Mouse (Mus musculus) embryo, embryonic 10 days (tissue): ENCODE results near the gene Pcyox1.
"Not testable (repeated sequence)": the region's sequence is repeated elsewhere in the genome, so short reads cannot be mapped to it uniquely, and the experiment has no call there.

Experiments
- DNase-seq: peaks from one replicate; pipeline ENCODE4 v3.0.0-alpha.2; 2015; ENCODE audit warnings: low spot score

Gene Pcyox1

DNA sequence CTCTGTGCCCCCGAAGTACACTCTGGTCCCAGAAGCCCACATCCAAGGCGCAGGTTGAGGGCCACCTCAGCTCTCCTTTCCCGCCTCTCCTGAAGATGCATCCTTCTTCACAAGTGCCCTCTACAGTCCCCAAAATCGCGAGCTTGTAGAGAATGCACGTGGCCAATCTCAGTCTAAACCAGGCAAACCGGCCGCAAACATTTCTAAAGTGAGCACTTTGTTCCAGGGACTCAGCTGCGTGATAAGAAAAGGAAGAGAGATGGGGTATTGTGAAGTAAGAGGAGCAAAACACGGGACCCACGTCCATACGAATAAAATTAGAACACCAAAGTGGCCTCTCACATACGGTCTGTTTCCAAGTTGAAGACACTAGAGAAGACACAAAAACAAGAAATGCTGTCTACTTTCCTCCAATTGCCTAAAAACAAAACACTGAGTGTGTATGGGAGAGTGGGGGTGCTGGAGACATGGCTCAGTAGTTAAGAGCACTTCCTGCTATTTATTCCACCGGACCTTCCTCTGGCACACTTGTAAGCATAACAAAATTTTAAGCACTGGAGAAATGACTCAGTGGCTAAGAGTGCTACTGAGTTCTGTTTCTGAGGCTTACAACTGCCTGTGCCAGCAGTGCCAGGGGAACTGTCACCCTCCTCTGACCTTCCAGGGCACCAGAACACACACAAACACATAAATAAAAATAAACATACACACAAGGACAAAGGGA is 465 bp upstream of the Pcyox1 start:
- DNase-seq, result no peak

- DNase-seq, result no peak
These were observed 985 bp downstream of the Pcyox1 start for GRCm38 (mm10) chr6:86395969-86396368.

DNA sequence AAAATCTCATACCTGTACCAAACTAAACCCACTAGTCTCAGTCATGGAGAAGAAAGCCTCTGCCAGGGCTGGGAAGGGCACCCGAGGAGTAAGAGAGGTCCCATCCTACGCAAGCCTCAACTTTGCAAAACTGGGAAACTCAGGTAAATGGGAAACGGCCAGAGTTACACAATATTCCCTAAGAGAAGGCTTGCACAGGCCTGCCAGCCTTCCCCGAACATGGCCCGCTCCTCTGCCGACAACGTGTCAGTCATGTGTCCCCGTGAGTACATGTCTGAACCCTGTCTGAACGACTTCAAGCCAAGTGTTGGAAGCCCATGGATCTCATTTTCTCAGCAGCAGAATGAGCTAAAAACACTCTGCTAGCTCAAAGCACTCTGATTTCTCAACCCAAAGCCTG is 1.9 kb downstream of the Pcyox1 start:
- DNase-seq, result no peak

DNA sequence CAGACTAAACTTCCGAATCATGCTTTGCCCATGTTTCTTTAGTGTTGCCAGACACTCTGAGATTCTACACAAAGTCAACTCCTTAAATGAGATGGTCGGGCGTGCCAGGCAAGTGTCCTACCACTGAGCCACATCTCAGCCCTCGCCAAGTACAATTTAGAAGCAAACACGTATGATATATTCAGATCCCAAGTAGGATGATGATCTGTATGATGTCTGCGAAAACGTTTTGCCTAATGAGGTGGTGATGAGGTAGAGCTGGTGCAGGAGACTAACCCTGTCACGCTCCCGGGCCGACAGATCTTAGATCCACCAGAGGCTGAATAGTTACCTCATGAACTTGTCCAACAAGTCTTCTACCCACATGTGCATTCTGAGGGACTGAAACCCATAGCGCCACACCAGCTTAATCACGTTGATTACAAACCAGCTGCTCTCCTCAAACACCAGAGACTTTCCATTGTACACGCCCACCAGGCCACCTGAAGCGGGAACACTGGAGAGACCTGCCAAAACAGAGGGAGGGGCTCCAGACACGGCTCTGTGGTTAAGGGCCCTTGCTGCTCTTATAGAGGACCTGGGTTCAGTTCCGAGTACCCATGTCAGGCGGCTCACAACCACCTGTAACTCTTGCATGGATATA is 2.8 kb downstream of the Pcyox1 start:
- no peak for DNase-seq

DNA sequence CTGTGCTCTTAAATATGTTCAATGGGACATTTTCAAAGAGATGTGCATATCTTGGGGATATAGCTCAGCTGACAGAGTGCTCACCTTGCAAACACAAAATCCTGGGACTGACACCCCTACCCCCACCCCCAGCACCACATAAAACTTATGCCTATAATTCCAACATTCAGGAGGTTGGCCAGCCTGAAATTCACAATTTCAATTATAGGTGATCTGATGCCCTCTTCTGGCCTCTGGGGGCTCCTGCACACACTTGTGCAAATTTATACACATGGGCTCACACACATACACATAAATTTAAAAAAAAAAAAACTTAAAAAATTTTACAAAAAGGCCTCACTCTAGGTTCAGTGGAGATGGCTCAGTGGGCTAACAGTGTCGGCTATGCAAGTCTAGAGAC is 3.8 kb downstream of the Pcyox1 start:
- no peak for DNase-seq

DNA sequence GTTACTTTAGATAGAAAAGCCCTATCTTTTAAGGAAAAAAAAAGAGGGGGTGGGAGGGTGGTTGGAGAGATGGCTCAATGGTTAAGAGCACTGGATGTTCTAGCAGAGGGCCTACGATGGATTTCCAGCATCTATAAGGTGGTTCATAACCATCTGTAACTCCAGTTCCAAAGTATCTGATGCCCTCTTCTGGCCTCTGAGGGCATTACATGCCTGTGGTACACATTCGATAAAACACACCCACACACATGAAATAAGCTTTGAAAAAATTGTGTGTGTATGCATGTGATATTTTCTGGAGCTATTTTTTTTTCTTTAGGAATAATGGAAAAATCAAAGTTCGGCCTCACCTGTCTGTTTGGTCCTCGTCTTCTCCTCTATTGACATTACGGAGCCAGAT is 5.6 kb downstream of the Pcyox1 start:
- DNase-seq, result no peak

GRCm38 (mm10) chr6:86388461-86388860 is 8.5 kb downstream of the Pcyox1 start:
- DNase-seq, result no peak

- no peak for DNase-seq
These were observed 9.6 kb downstream of the Pcyox1 start for GRCm38 (mm10) chr6:86387313-86387712.

GRCm38 (mm10) chr6:86385362-86386104 is 11.4 kb downstream of the Pcyox1 start:
- DNase-seq, result no peak

DNA sequence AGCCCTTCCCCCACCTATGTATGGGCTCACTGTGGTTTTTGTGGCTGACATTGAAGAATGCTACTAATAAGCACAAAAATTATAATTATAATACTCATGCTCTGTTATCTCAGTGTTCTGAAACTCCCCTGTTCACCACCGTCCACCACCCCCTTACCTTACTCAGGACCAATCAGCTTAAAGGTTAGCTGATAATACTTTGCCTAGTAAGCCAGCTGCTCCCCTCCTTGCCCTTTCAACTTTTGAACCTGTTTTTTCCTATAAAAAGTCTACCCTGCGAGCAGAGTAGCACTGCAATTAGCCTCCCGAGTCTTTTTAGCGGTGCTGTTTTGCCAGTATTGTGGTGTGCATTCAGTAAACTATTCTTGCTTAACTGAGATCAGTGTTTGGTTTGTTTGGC is 12.3 kb downstream of the Pcyox1 start:
- no peak for DNase-seq

DNA sequence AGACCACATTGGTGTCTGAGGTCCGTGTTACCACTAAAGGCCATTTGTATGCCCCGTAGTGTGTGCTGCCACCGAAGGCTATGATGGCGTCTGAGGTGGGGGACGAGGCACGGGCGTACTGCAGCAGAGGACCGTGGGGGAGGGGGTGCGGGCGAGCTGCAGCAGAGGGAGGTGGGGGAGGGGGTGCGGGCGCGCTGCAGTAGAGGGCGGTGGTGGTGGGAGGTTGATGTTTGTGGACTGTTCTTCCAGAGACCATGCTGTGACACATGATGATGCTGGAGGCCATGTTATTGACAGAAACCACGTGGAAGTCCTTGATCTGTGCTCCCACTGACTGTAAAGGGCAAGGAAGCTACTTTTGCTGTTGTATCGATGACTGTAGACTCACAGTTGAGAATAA is 13.6 kb downstream of the Pcyox1 start:
- no peak for DNase-seq

DNA sequence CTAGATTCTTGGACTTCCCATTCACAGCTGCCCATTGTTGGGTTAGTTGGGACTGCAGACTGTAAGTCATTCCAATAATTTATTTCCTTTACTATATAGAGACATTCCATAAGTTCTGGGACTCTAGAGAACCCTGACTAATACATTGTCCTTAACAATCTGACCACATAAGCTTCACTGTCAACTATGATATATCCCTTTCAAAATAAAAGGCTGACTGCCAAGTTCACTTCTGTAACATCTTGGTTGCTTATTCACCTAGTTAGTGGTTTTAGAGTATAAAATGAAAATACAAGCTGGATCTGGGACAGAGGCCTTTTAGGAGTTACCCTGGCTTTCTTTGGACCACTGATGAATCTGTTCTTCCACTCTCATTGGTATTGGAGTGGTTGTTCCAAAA is 14.4 kb downstream of the Pcyox1 start:
- DNase-seq, result no peak

GRCm38 (mm10) chr6:86380112-86380511 is 16.8 kb downstream of the Pcyox1 start:
- not testable (repeated sequence) for DNase-seq

- DNase-seq, result no peak
These were observed 18.6 kb downstream of the Pcyox1 start for GRCm38 (mm10) chr6:86378341-86378740.

DNA sequence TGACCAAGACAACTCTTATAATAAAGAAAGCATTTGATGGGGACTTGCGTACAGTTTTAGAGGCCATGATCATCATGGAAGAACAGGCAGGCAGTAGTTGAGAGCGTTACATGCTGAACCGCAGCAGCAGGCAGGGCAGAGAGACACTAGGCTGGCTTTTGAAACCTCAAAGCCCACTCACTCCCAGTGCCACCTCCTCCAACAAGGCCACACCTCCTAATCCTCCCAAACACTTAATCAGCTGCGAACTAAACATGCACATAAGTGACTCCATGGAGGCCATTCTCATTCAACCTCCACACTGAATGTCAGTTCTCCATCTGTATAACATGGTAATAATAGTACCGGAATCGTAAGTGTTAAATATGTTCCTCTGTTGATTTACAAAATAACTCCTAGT is 23.4 kb downstream of the Pcyox1 start:
- no peak for DNase-seq

- DNase-seq, result no peak
These were observed 24.9 kb downstream of the Pcyox1 start for GRCm38 (mm10) chr6:86371950-86372516.

DNA sequence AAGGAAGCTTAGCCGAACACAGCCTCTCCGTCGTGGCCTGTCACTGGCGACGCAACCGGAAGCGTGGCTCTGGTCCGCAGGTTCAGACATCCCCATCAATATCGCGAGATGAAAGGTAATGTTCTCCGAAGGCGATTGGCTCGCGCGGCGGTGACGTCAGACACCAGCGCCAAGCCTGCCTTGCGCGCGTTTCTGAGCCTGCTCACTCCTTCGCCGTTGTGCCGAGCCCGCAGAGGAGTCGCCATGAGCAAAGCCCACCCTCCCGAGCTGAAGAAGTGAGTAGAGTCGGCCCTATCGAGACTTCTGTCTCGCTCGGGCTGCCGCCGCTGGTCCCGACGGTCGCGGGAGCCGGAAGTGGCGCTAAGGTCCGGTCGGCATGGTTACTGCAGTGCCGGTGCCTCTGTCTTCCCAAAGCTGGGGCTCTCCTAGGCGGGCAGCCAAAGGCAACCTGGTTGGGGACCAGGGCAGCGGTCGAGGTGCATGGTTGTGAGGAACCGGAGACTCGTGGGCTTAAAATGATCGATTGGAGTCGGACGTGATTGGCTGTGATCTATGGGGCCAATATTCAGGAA is 25.5 kb downstream of the Pcyox1 start:
- peak; percentile 100 for DNase-seq

- DNase-seq, result no peak
These were observed 26.1 kb downstream of the Pcyox1 start, which contains the start of gene Snrpg for GRCm38 (mm10) chr6:86370764-86371339. TSS of gene Snrpg (plus strand) at chr6:86371304.

GRCm38 (mm10) chr6:86370093-86370713 is 26.8 kb downstream of the Pcyox1 start:
- no peak for DNase-seq

DNA sequence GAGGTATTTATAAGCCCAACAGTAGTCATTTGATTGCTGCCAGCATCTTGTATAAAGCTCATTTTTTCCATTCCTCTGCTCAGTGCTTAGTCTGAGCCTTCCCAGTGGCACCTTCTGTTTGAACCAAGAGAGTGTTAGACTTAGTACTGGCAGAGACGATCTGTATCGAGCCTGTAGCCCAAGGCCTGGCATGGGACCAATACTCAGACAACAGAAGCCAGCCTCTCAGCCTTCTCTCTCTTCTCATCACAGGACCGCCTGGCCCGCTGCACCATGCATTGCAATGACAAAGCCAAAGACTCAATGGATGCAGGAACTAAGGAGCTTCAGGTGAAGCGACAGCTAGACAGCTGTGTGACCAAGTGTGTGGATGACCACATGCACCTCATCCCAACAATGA is 28.5 kb downstream of the Pcyox1 start:
- DNase-seq, result no peak

GRCm38 (mm10) chr6:86366853-86367249 is 30.1 kb downstream of the Pcyox1 start:
- DNase-seq, result no peak
